ENCODE assay signal across 19 mouse cellular contexts in the genomic region with DNA sequence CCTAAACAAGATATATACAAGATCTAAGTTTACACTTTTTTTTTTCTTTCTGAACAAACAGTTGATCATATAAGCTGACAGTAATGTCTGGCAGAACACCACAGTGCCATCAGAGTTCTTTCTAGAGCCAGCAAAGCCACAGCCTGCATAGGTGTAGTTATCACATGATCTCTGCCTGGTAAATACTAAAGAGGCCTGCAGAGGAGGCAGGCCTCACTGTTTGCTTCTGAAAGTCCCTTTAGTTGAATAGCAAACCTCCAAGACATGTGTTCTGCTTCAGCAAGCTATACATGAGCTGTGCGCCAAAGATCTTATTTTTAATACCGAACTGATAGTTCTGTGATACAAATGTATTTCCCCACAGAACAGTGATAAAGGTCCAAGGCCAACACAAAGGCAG. TPM values are rescaled to one million over a fixed set of nuclear protein-coding genes. Genes with fewer than 3 reads are reported as not detected.
DNase-seq lines count a peak whose midpoint lies in the region; ATAC-seq lines count a peak whose summit lies in the region.
"Had no signal": no experiment of that assay in that cellular context is flagged by ENCODE, and none has a peak within 500 bp of the region (broad histone marks: within the 10 kb centered on the region; RNA-seq: fewer than 3 reads in every experiment).

No protein-coding gene starts in this region.

- no peak overlapping the region for H3K27ac ChIP-seq in embryonic facial prominence, embryonic 13.5 days
- H3K27ac ChIP-seq in embryonic facial prominence, embryonic 10.5 days (replicated peaks): no peak overlapping the region
- H3K27ac ChIP-seq in midbrain, embryonic 10.5 days (replicated peaks): no peak overlapping the region
- H3K27ac ChIP-seq: heart, embryonic 15.5 days; kidney, postnatal 0 days; midbrain, embryonic 15.5 days had no signal

- 0 out of 2 replicates have a peak overlapping the region, but pooled peaks have one; percentile 44 for H3K9ac ChIP-seq in embryonic facial prominence, embryonic 13.5 days
- H3K9ac ChIP-seq: heart, embryonic 15.5 days; lung, embryonic 14.5 days; midbrain, embryonic 15.5 days had no signal

- H3K4me3 ChIP-seq in embryonic facial prominence, embryonic 13.5 days: no peak overlapping the region
- H3K4me3 ChIP-seq in embryonic facial prominence, embryonic 10.5 days: no peak overlapping the region
- no peak overlapping the region for H3K4me3 ChIP-seq in midbrain, embryonic 10.5 days
- H3K4me3 ChIP-seq: heart, embryonic 15.5 days; midbrain, embryonic 15.5 days had no signal

- H3K4me2 ChIP-seq in embryonic facial prominence, embryonic 13.5 days: no peak overlapping the region
- H3K4me2 ChIP-seq: heart, embryonic 15.5 days; lung, embryonic 14.5 days; midbrain, embryonic 15.5 days had no signal

- WGBS in embryonic facial prominence, embryonic 13.5 days: 89% methylated on average over 2 of the region's 2 CpGs
- WGBS in embryonic facial prominence, embryonic 10.5 days: 95% methylated on average over 2 of the region's 2 CpGs
- 98% methylated on average over 2 of the region's 2 CpGs for whole genome bisulfite sequencing in midbrain, embryonic 10.5 days

- no peak for DNase-seq in embryonic facial prominence, embryonic 10.5 days (ENCODE audit: low spot score)
- peak; percentile 43 for DNase-seq in thymus, postnatal 0 days (ENCODE audit: low spot score)
- DNase-seq in thymus, postnatal 4 days: no peak
- DNase-seq in induced T-regulatory cell, adult 2 months (ENCODE audit: low read depth): peak; percentile 86
- no peak for DNase-seq in midbrain, embryonic 10.5 days (ENCODE audit: low spot score)
- DNase-seq in adipocyte (ENCODE audit: low spot score): no peak
- DNase-seq in heart, adult 18-20 months: no peak
- DNase-seq: adrenal gland, adult 8-10 months; cerebellum, adult 11-12 months; layer of hippocampus, postnatal 36 days; lung, embryonic 14.5 days; retina, postnatal 1 day had no signal

- H3K27me3 ChIP-seq in embryonic facial prominence, embryonic 13.5 days: no peaks in the 10 kb centered on the region
- 0 out of 2 replicates have a peak, but pooled peaks cover 7% of the 10 kb centered on the region for H3K27me3 ChIP-seq in embryonic facial prominence, embryonic 10.5 days (replicated peaks; ENCODE audit: low read depth, poor library complexity, severe bottlenecking)
- peaks cover 8% of the 10 kb centered on the region for H3K27me3 ChIP-seq in midbrain, embryonic 10.5 days (ENCODE audit: low read depth, poor library complexity, severe bottlenecking)
- H3K27me3 ChIP-seq: heart, embryonic 15.5 days; midbrain, embryonic 15.5 days had no signal

- no peaks in the 10 kb centered on the region for H3K9me3 ChIP-seq in embryonic facial prominence, embryonic 13.5 days
- no peaks in the 10 kb centered on the region for H3K9me3 ChIP-seq in embryonic facial prominence, embryonic 10.5 days
- no peaks in the 10 kb centered on the region for H3K9me3 ChIP-seq in midbrain, embryonic 10.5 days (replicated peaks)
- H3K9me3 ChIP-seq: G1E; heart, embryonic 15.5 days; midbrain, embryonic 15.5 days had no signal

- H3K4me1 ChIP-seq in embryonic facial prominence, embryonic 13.5 days: peaks cover 56% of the 10 kb centered on the region
- peaks cover 60% of the 10 kb centered on the region for H3K4me1 ChIP-seq in embryonic facial prominence, embryonic 10.5 days
- H3K4me1 ChIP-seq in midbrain, embryonic 10.5 days: peaks cover 50% of the 10 kb centered on the region

- no peaks in the 10 kb centered on the region for H3K36me3 ChIP-seq in embryonic facial prominence, embryonic 13.5 days
- H3K36me3 ChIP-seq in embryonic facial prominence, embryonic 10.5 days (replicated peaks): no peaks in the 10 kb centered on the region; the same call in 1 of the 2 replicates
- H3K36me3 ChIP-seq in midbrain, embryonic 10.5 days: no peaks in the 10 kb centered on the region
- H3K36me3 ChIP-seq: G1E; heart, embryonic 15.5 days; midbrain, embryonic 15.5 days had no signal

- no peak for ATAC-seq in embryonic facial prominence, embryonic 13.5 days (ENCODE audit: insufficient number of reproducible peaks, insufficient read depth, low FRiP score, low TSS enrichment, low read depth)
- ATAC-seq: forebrain, embryonic 16.5 days; intestine, postnatal 0 days; midbrain, embryonic 15.5 days had no signal

RNA-seq across cellular contexts. Expression of a gene that starts 3.3 kb away (rescaled TPM):
- polyA plus RNA-seq in embryonic facial prominence, embryonic 13.5 days (2015; fragmentation: Nextera tagmentation; extraction: Ambion mirVana): 15.8 and 16.1 TPM in 2 replicates
- 15.5 and 15.8 TPM in 2 replicates for polyA plus RNA-seq in embryonic facial prominence, embryonic 10.5 days (2016; fragmentation: Nextera tagmentation; extraction: Ambion mirVana)
- polyA plus RNA-seq in thymus, postnatal 0 days (2015; fragmentation: Nextera tagmentation; extraction: Ambion mirVana): 44.7 and 46.1 TPM in 2 replicates
- 11.3 and 14.9 TPM in 2 replicates for polyA plus RNA-seq in midbrain, embryonic 10.5 days (2016; fragmentation: Nextera tagmentation; extraction: Ambion mirVana)
- total RNA-seq in heart, adult 18-20 months (2021): 10 to 100 TPM; 54.1 to 63.2 TPM

RNA-seq across cellular contexts. Expression of a gene that starts 44.9 kb away (rescaled TPM):
- 22.8 and 24.0 TPM in 2 replicates for polyA plus RNA-seq in embryonic facial prominence, embryonic 13.5 days (2015; fragmentation: Nextera tagmentation; extraction: Ambion mirVana)
- 24.1 and 24.2 TPM in 2 replicates for polyA plus RNA-seq in embryonic facial prominence, embryonic 10.5 days (2016; fragmentation: Nextera tagmentation; extraction: Ambion mirVana)
- 13.0 and 15.2 TPM in 2 replicates for polyA plus RNA-seq in thymus, postnatal 0 days (2015; fragmentation: Nextera tagmentation; extraction: Ambion mirVana)
- polyA plus RNA-seq in midbrain, embryonic 10.5 days (2016; fragmentation: Nextera tagmentation; extraction: Ambion mirVana): 20.4 and 23.6 TPM in 2 replicates
- 10 to 100 TPM; 12.3 to 12.4 TPM for total RNA-seq in heart, adult 18-20 months (2021)

Comparison
In these comparisons a context has a peak if more than half of its experiments do, and no peak if none do; other contexts are left out.
1. DNase-seq: peak in thymus, postnatal 0 days (single experiment) and induced T-regulatory cell, adult 2 months (single experiment); none in embryonic facial prominence, embryonic 10.5 days (single experiment), thymus, postnatal 4 days (single experiment), midbrain, embryonic 10.5 days (single experiment), adipocyte (single experiment) and heart, adult 18-20 months (0 of 2).